Mouse (Mus musculus) embryonic facial prominence, embryonic 15.5 days (tissue): ENCODE measurements around the gene Mef2c. TPM values are rescaled to one million over a fixed set of nuclear protein-coding genes. Genes with fewer than 3 reads are reported as not detected.

Experiments used
- ATAC-seq: fragments of 200-750 bp; cut with Nextera tagmentation; 2 replicates; pipeline ENCODE4 v1.8.0; 2017; ENCODE audit warnings: low read depth, moderate TSS enrichment; ENCODE audit not compliant: insufficient number of reproducible peaks, low FRiP score, low TSS enrichment
- H3K27ac ChIP-seq: fragments of 300-500 bp; sonication (generic); replicated peaks from 2 replicates; pipeline ENCODE4 v1.5.1; 2015; ENCODE audit warnings: mild to moderate bottlenecking, inconsistent platforms
- H3K27me3 ChIP-seq: fragments of 300-500 bp; sonication (generic); 2 replicates; pipeline ENCODE4 v1.6.1; 2015; ENCODE audit warnings: inconsistent platforms
- H3K36me3 ChIP-seq: fragments of 300-500 bp; sonication (generic); 2 replicates; pipeline ENCODE4 v1.6.1; 2015; ENCODE audit warnings: mild to moderate bottlenecking, inconsistent platforms
- H3K4me1 ChIP-seq: fragments of 300-500 bp; sonication (generic); 2 replicates; pipeline ENCODE4 v1.6.1; 2015; ENCODE audit warnings: inconsistent platforms
- H3K4me2 ChIP-seq: fragments of 300-500 bp; sonication (generic); replicated peaks from 2 replicates; pipeline ENCODE4 v1.6.1; 2015; ENCODE audit warnings: mild to moderate bottlenecking, inconsistent platforms
- H3K4me3 ChIP-seq: fragments of 300-500 bp; sonication (generic); replicated peaks from 2 replicates; pipeline ENCODE4 v1.5.1; 2015; ENCODE audit warnings: mild to moderate bottlenecking, inconsistent platforms
- H3K9ac ChIP-seq: fragments of 300-500 bp; sonication (generic); 2 replicates; pipeline ENCODE4 v1.6.1; 2015; ENCODE audit warnings: inconsistent platforms
- H3K9me3 ChIP-seq: fragments of 300-500 bp; sonication (generic); replicated peaks from 2 replicates; pipeline ENCODE4 v1.6.1; 2016; ENCODE audit warnings: inconsistent platforms
- WGBS: fragments of 180-500 bp; shearing (Covaris S2); methylation state at CpG from one replicate; pipeline ENCODE4 v1.1.7; 2015; 5-methylcytosine and 5-hydroxymethylcytosine counted together
- polyA plus RNA-seq: library from polyadenylated mRNA; unstranded; fragments of >200 nt; fragmentation: Nextera tagmentation; extraction: Ambion mirVana; gene quantifications from 2 replicates; pipeline ENCODE4 v1.2.1, GENCODE M21; 2015

Mef2c gene
- polyA plus RNA-seq, 1 experiment from 2014 or later, result 166 TPM

GRCm38 (mm10) chr13:83612195-83612594, 108.4 kb downstream of the Mef2c start:
- ATAC-seq, result no peak
- H3K4me1 ChIP-seq, result peaks cover 16% of the 10 kb centered on the region
- H3K27ac ChIP-seq, result no peak overlapping the region
- H3K4me2 ChIP-seq, result no peak overlapping the region
- 68% methylated on average over 1 of the region's 1 CpGs for WGBS
- H3K9ac ChIP-seq, result no peak overlapping the region
- no peaks in the 10 kb centered on the region for H3K36me3 ChIP-seq
- no peaks in the 10 kb centered on the region for H3K9me3 ChIP-seq
- H3K27me3 ChIP-seq, result no peaks in the 10 kb centered on the region
- no peak overlapping the region for H3K4me3 ChIP-seq

GRCm38 (mm10) chr13:83615875-83616274, 112.0 kb downstream of the Mef2c start:
- Histone ChIP-seq H3K36me3 (no peaks in the 10 kb centered on the region), H3K9me3 (no peaks in the 10 kb centered on the region), H3K27ac (no peak overlapping the region), H3K4me2 (no peak overlapping the region), H3K4me3 (no peak overlapping the region), H3K4me1 (no peaks in the 10 kb centered on the region), H3K27me3 (no peaks in the 10 kb centered on the region), H3K9ac (no peak overlapping the region)
- ATAC-seq, result no peak
- 32% methylated on average over 3 of the region's 3 CpGs for WGBS

- 82% methylated on average over 4 of the region's 4 CpGs for WGBS
- H3K36me3 ChIP-seq, result no peaks in the 10 kb centered on the region
- H3K4me1 ChIP-seq, result no peaks in the 10 kb centered on the region
- no peak overlapping the region for H3K9ac ChIP-seq
- H3K4me3 ChIP-seq, result no peak overlapping the region
- no peaks in the 10 kb centered on the region for H3K9me3 ChIP-seq
- no peak overlapping the region for H3K27ac ChIP-seq
- no peak for ATAC-seq
- no peak overlapping the region for H3K4me2 ChIP-seq
- H3K27me3 ChIP-seq, result no peaks in the 10 kb centered on the region
Measured at GRCm38 (mm10) chr13:83624651-83625050, 120.8 kb downstream of the Mef2c start.

GRCm38 (mm10) chr13:83627429-83627828, 123.6 kb downstream of the Mef2c start:
- no peak for ATAC-seq
- 88% methylated on average over 4 of the region's 4 CpGs for WGBS
- Histone ChIP-seq H3K9me3 (no peaks in the 10 kb centered on the region), H3K4me3 (no peak overlapping the region), H3K27me3 (no peaks in the 10 kb centered on the region), H3K36me3 (no peaks in the 10 kb centered on the region), H3K4me2 (no peak overlapping the region), H3K27ac (no peak overlapping the region), H3K4me1 (no peaks in the 10 kb centered on the region), H3K9ac (no peak overlapping the region)

GRCm38 (mm10) chr13:83628139-83628538, 124.3 kb downstream of the Mef2c start:
- H3K4me3 ChIP-seq, result no peak overlapping the region
- H3K27ac ChIP-seq, result no peak overlapping the region
- no peak overlapping the region for H3K9ac ChIP-seq
- H3K36me3 ChIP-seq, result peaks cover 5% of the 10 kb centered on the region; the same call in 1 of the 2 replicates
- no peak for ATAC-seq
- H3K27me3 ChIP-seq, result no peaks in the 10 kb centered on the region
- no peak overlapping the region for H3K4me2 ChIP-seq
- no peaks in the 10 kb centered on the region for H3K9me3 ChIP-seq
- H3K4me1 ChIP-seq, result no peaks in the 10 kb centered on the region
- 84% methylated on average over 3 of the region's 3 CpGs for WGBS

GRCm38 (mm10) chr13:83633155-83633554, 129.3 kb downstream of the Mef2c start:
- ATAC-seq, result no peak
- no peaks in the 10 kb centered on the region for H3K27me3 ChIP-seq
- H3K27ac ChIP-seq, result no peak overlapping the region
- peaks cover 5% of the 10 kb centered on the region; the same call in 1 of the 2 replicates for H3K36me3 ChIP-seq
- H3K4me3 ChIP-seq, result no peak overlapping the region
- WGBS, result 92% methylated on average over 5 of the region's 5 CpGs
- no peak overlapping the region for H3K9ac ChIP-seq
- no peak overlapping the region for H3K4me2 ChIP-seq
- no peaks in the 10 kb centered on the region for H3K4me1 ChIP-seq
- no peaks in the 10 kb centered on the region for H3K9me3 ChIP-seq

- no peak for ATAC-seq
- Histone ChIP-seq H3K9me3 (no peaks in the 10 kb centered on the region), H3K4me2 (no peak overlapping the region), H3K4me3 (no peak overlapping the region), H3K9ac (no peak overlapping the region), H3K27ac (no peak overlapping the region), H3K36me3 (peaks cover 5% of the 10 kb centered on the region; the same call in 1 of the 2 replicates), H3K4me1 (no peaks in the 10 kb centered on the region), H3K27me3 (no peaks in the 10 kb centered on the region)
- 69% methylated on average over 7 of the region's 7 CpGs for WGBS
Measured at GRCm38 (mm10) chr13:83635218-83635617, 131.4 kb downstream of the Mef2c start.

- 90% methylated on average over 3 of the region's 3 CpGs for WGBS
- Histone ChIP-seq H3K9ac (no peak overlapping the region), H3K27ac (no peak overlapping the region), H3K4me3 (no peak overlapping the region), H3K9me3 (no peaks in the 10 kb centered on the region), H3K4me1 (no peaks in the 10 kb centered on the region), H3K4me2 (no peak overlapping the region), H3K36me3 (peaks cover 5% of the 10 kb centered on the region; the same call in 1 of the 2 replicates), H3K27me3 (no peaks in the 10 kb centered on the region)
- ATAC-seq, result no peak
Measured at GRCm38 (mm10) chr13:83637666-83638065, 133.8 kb downstream of the Mef2c start.

- Histone ChIP-seq H3K9me3 (no peaks in the 10 kb centered on the region), H3K27me3 (no peaks in the 10 kb centered on the region), H3K36me3 (no peaks in the 10 kb centered on the region), H3K9ac (no peak overlapping the region), H3K27ac (no peak overlapping the region), H3K4me2 (no peak overlapping the region), H3K4me3 (no peak overlapping the region), H3K4me1 (0 out of 2 replicates have a peak, but pooled peaks cover 1% of the 10 kb centered on the region)
- WGBS, result 93% methylated on average over 3 of the region's 3 CpGs
- ATAC-seq, result no peak
Measured at GRCm38 (mm10) chr13:83638735-83639134, 134.9 kb downstream of the Mef2c start.

- 68% methylated on average over 3 of the region's 3 CpGs for whole genome bisulfite sequencing
- Histone ChIP-seq H3K27me3 (no peaks in the 10 kb centered on the region), H3K9ac (no peak overlapping the region), H3K4me1 (peaks cover 6% of the 10 kb centered on the region; the same call in 1 of the 2 replicates), H3K9me3 (no peaks in the 10 kb centered on the region), H3K4me3 (no peak overlapping the region), H3K4me2 (no peak overlapping the region), H3K36me3 (0 out of 2 replicates have a peak, but pooled peaks cover 2% of the 10 kb centered on the region), H3K27ac (no peak overlapping the region)
- ATAC-seq, result peak; percentile 76; the same call in 1 of the 2 replicates
Measured at GRCm38 (mm10) chr13:83649051-83649450, 145.2 kb downstream of the Mef2c start.

GRCm38 (mm10) chr13:83649795-83650476, 146.1 kb downstream of the Mef2c start:
- H3K27ac ChIP-seq, result no peak overlapping the region
- H3K4me1 ChIP-seq, result peaks cover 6% of the 10 kb centered on the region; the same call in 1 of the 2 replicates
- no peak overlapping the region for H3K9ac ChIP-seq
- no peak overlapping the region for H3K4me3 ChIP-seq
- no peak for ATAC-seq
- H3K36me3 ChIP-seq, result no peaks in the 10 kb centered on the region
- H3K27me3 ChIP-seq, result no peaks in the 10 kb centered on the region
- no peaks in the 10 kb centered on the region for H3K9me3 ChIP-seq
- 80% methylated on average over 12 of the region's 12 CpGs for WGBS
- H3K4me2 ChIP-seq, result no peak overlapping the region

GRCm38 (mm10) chr13:83650807-83651206, 147.0 kb downstream of the Mef2c start:
- no peak overlapping the region for H3K4me3 ChIP-seq
- no peak for ATAC-seq
- no peak overlapping the region for H3K9ac ChIP-seq
- 83% methylated on average over 3 of the region's 3 CpGs for WGBS
- no peaks in the 10 kb centered on the region for H3K9me3 ChIP-seq
- no peaks in the 10 kb centered on the region for H3K27me3 ChIP-seq
- no peak overlapping the region for H3K27ac ChIP-seq
- H3K4me1 ChIP-seq, result peaks cover 6% of the 10 kb centered on the region; the same call in 1 of the 2 replicates
- H3K36me3 ChIP-seq, result no peaks in the 10 kb centered on the region
- H3K4me2 ChIP-seq, result no peak overlapping the region
